Mouse (Mus musculus) forebrain, embryonic 14.5 days (tissue): ENCODE data around the gene Mtf1. TPM values are rescaled to one million over a fixed set of nuclear protein-coding genes. Genes with fewer than 3 reads are reported as not detected.
A peak's percentile ranks its signal among the peaks of the same experiment; 100 is the strongest.

ENCODE experiments used
- ATAC-seq: fragments of 200-750 bp; cut with Nextera tagmentation; 2 replicates; pipeline ENCODE4 v1.8.0; 2017; ENCODE audit warnings: mild to moderate bottlenecking, moderate library complexity
- DNase-seq: peaks from one replicate; pipeline ENCODE4 v3.0.0-alpha.2; 2015; ENCODE audit warnings: low spot score
- H3K27ac ChIP-seq: fragments of 300-500 bp; sonication (generic); 2 replicates; pipeline ENCODE4 v1.5.1; 2014; ENCODE audit warnings: low read depth, mild to moderate bottlenecking, control low read depth, low read length, moderate library complexity
- H3K27me3 ChIP-seq: fragments of 300-500 bp; sonication (generic); replicated peaks from 2 replicates; pipeline ENCODE4 v1.6.1; 2014; ENCODE audit warnings: low read length, control low read depth, mixed read lengths; ENCODE audit not compliant: control insufficient read depth, insufficient read depth
- H3K36me3 ChIP-seq: fragments of 300-500 bp; sonication (generic); 2 replicates; pipeline ENCODE4 v1.6.1; 2014; ENCODE audit warnings: low read length, control low read depth; ENCODE audit not compliant: control insufficient read depth, insufficient read depth
- H3K4me1 ChIP-seq: fragments of 300-500 bp; sonication (generic); 2 replicates; pipeline ENCODE4 v1.6.1; 2014; ENCODE audit warnings: antibody characterized with exemption, low read length, control low read depth; ENCODE audit not compliant: control insufficient read depth, insufficient read depth
- H3K4me2 ChIP-seq: fragments of 300-500 bp; sonication (generic); 2 replicates; pipeline ENCODE4 v1.6.1; 2014; ENCODE audit warnings: mild to moderate bottlenecking, control low read depth, low read length
- H3K4me3 ChIP-seq: fragments of 300-500 bp; sonication (generic); 2 replicates; pipeline ENCODE4 v1.5.1; 2014; ENCODE audit warnings: low read depth, low read length, control low read depth
- H3K9ac ChIP-seq: fragments of 300-500 bp; sonication (generic); 2 replicates; pipeline ENCODE4 v1.6.1; 2014; ENCODE audit warnings: mild to moderate bottlenecking, low read length, control low read depth, moderate library complexity
- H3K9me3 ChIP-seq: fragments of 300-500 bp; sonication (generic); replicated peaks from 2 replicates; pipeline ENCODE4 v1.6.1; 2016; ENCODE audit warnings: low read length, control low read depth, mixed read lengths; ENCODE audit not compliant: control insufficient read depth
- WGBS: fragments of 180-500 bp; shearing (Covaris S2); extraction: QIAGEN DNeasy Blood & Tissue Kit; methylation state at CpG from one replicate; pipeline ENCODE4 v1.1.7; 2014; 5-methylcytosine and 5-hydroxymethylcytosine counted together
- polyA plus RNA-seq: library from polyadenylated mRNA; unstranded; fragments of >200 nt; fragmentation: Nextera tagmentation; extraction: Ambion mirVana; gene quantifications from 2 replicates; pipeline ENCODE4 v1.2.1, GENCODE M21; 2014

Gene Mtf1
- polyA plus RNA-seq, 1 experiment from 2014 or later, result 13.6 TPM

GRCm38 (mm10) chr4:124768963-124769591 lies 32.8 kb upstream of the Mtf1 start:
- no peak overlapping the region for H3K9ac ChIP-seq
- H3K4me3 ChIP-seq, result no peak overlapping the region
- H3K36me3 ChIP-seq, result no peaks in the 10 kb centered on the region
- no peaks in the 10 kb centered on the region for H3K9me3 ChIP-seq
- WGBS, result 87% methylated on average over 13 of the region's 13 CpGs
- DNase-seq, result no peak
- no peaks in the 10 kb centered on the region for H3K27me3 ChIP-seq
- no peaks in the 10 kb centered on the region for H3K4me1 ChIP-seq
- no peak for ATAC-seq
- no peak overlapping the region for H3K27ac ChIP-seq
- H3K4me2 ChIP-seq, result no peak overlapping the region

GRCm38 (mm10) chr4:124770624-124771023 lies 31.3 kb upstream of the Mtf1 start:
- no peak for ATAC-seq
- H3K36me3 ChIP-seq, result no peaks in the 10 kb centered on the region
- no peak overlapping the region for H3K4me3 ChIP-seq
- no peak overlapping the region for H3K27ac ChIP-seq
- no peaks in the 10 kb centered on the region for H3K27me3 ChIP-seq
- H3K9ac ChIP-seq, result no peak overlapping the region
- H3K4me2 ChIP-seq, result no peak overlapping the region
- no peaks in the 10 kb centered on the region for H3K4me1 ChIP-seq
- WGBS, result 80% methylated on average over 5 of the region's 5 CpGs
- DNase-seq, result no peak
- no peaks in the 10 kb centered on the region for H3K9me3 ChIP-seq

- H3K27me3 ChIP-seq, result no peaks in the 10 kb centered on the region
- ATAC-seq, result no peak
- DNase-seq, result no peak
- H3K4me3 ChIP-seq, result no peak overlapping the region
- 68% methylated on average over 4 of the region's 4 CpGs for WGBS
- peak overlapping the region; percentile 33; the same call in 1 of the 2 replicates for H3K27ac ChIP-seq
- no peak overlapping the region for H3K9ac ChIP-seq
- no peaks in the 10 kb centered on the region for H3K36me3 ChIP-seq
- H3K4me2 ChIP-seq, result no peak overlapping the region
- no peaks in the 10 kb centered on the region for H3K9me3 ChIP-seq
- no peaks in the 10 kb centered on the region for H3K4me1 ChIP-seq
These were observed 29.8 kb upstream of the Mtf1 start for GRCm38 (mm10) chr4:124772125-124772524.

GRCm38 (mm10) chr4:124773449-124773848 lies 28.5 kb upstream of the Mtf1 start:
- no peak overlapping the region for H3K27ac ChIP-seq
- no peaks in the 10 kb centered on the region for H3K27me3 ChIP-seq
- H3K4me2 ChIP-seq, result no peak overlapping the region
- no peaks in the 10 kb centered on the region for H3K9me3 ChIP-seq
- H3K4me3 ChIP-seq, result no peak overlapping the region
- no peaks in the 10 kb centered on the region for H3K36me3 ChIP-seq
- 90% methylated on average over 2 of the region's 2 CpGs for WGBS
- DNase-seq (no peak), ATAC-seq (no peak)
- H3K9ac ChIP-seq, result no peak overlapping the region
- no peaks in the 10 kb centered on the region for H3K4me1 ChIP-seq

- Histone ChIP-seq H3K9ac (no peak overlapping the region), H3K9me3 (no peaks in the 10 kb centered on the region), H3K27me3 (no peaks in the 10 kb centered on the region), H3K36me3 (no peaks in the 10 kb centered on the region), H3K4me2 (no peak overlapping the region), H3K4me3 (no peak overlapping the region), H3K4me1 (no peaks in the 10 kb centered on the region), H3K27ac (no peak overlapping the region)
- no peak for DNase-seq
- no peak for ATAC-seq
- 93% methylated on average over 6 of the region's 6 CpGs for WGBS
These were observed 27.9 kb upstream of the Mtf1 start for GRCm38 (mm10) chr4:124773995-124774394.

- H3K4me2 ChIP-seq, result no peak overlapping the region
- H3K36me3 ChIP-seq, result peaks cover 2% of the 10 kb centered on the region; the same call in 1 of the 2 replicates
- no peak overlapping the region for H3K9ac ChIP-seq
- no peak for ATAC-seq
- no peaks in the 10 kb centered on the region for H3K27me3 ChIP-seq
- H3K9me3 ChIP-seq, result no peaks in the 10 kb centered on the region
- WGBS, result 71% methylated on average over 2 of the region's 2 CpGs
- DNase-seq, result no peak
- H3K27ac ChIP-seq, result no peak overlapping the region
- no peaks in the 10 kb centered on the region for H3K4me1 ChIP-seq
- H3K4me3 ChIP-seq, result no peak overlapping the region
These were observed 27.5 kb upstream of the Mtf1 start for GRCm38 (mm10) chr4:124774429-124774828.

- DNase-seq, result no peak
These were observed 20.5 kb upstream of the Mtf1 start for GRCm38 (mm10) chr4:124781361-124781760.

GRCm38 (mm10) chr4:124782395-124782794 lies 19.5 kb upstream of the Mtf1 start:
- Histone ChIP-seq H3K36me3 (peaks cover 69% of the 10 kb centered on the region), H3K9me3 (no peaks in the 10 kb centered on the region), H3K27me3 (no peaks in the 10 kb centered on the region), H3K4me2 (no peak overlapping the region), H3K9ac (no peak overlapping the region), H3K4me3 (no peak overlapping the region), H3K4me1 (no peaks in the 10 kb centered on the region), H3K27ac (no peak overlapping the region)
- ATAC-seq, result no peak
- WGBS, result 92% methylated on average over 8 of the region's 8 CpGs
- no peak for DNase-seq

More at GRCm38 (mm10) chr4:124781361-124781760, 20.5 kb upstream of the Mtf1 start:
- H3K4me2 ChIP-seq, result no peak overlapping the region
- H3K4me1 ChIP-seq, result no peaks in the 10 kb centered on the region
- no peaks in the 10 kb centered on the region for H3K27me3 ChIP-seq
- H3K27ac ChIP-seq, result no peak overlapping the region
- H3K4me3 ChIP-seq, result no peak overlapping the region
- 61% methylated on average over 7 of the region's 7 CpGs for WGBS
- H3K9me3 ChIP-seq, result no peaks in the 10 kb centered on the region
- peaks cover 58% of the 10 kb centered on the region for H3K36me3 ChIP-seq
- no peak for ATAC-seq
- no peak overlapping the region for H3K9ac ChIP-seq

- H3K36me3 ChIP-seq, result peaks cover 81% of the 10 kb centered on the region
- no peaks in the 10 kb centered on the region for H3K4me1 ChIP-seq
- no peak overlapping the region for H3K4me2 ChIP-seq
- no peak overlapping the region for H3K9ac ChIP-seq
- ATAC-seq (no peak), DNase-seq (no peak)
- no peak overlapping the region for H3K4me3 ChIP-seq
- H3K9me3 ChIP-seq, result no peaks in the 10 kb centered on the region
- no peaks in the 10 kb centered on the region for H3K27me3 ChIP-seq
- H3K27ac ChIP-seq, result no peak overlapping the region
- WGBS, result 89% methylated on average over 8 of the region's 8 CpGs
These were observed 18.0 kb upstream of the Mtf1 start for GRCm38 (mm10) chr4:124783937-124784336.
